7 mouse cellular contexts compared by ENCODE assay signal in genomic region chr7:31126211-31126751, GRCm38 (mm10). TPM values are rescaled to one million over a fixed set of nuclear protein-coding genes. Genes with fewer than 3 reads are reported as not detected.
DNase-seq lines count a peak whose midpoint lies in the region; ATAC-seq and TF ChIP-seq lines count a peak whose summit lies in the region.

No protein-coding gene starts in this region.

- H3K4me2 ChIP-seq in liver, embryonic 11.5 days, result peak overlapping the region; percentile 86

- H3K79me2 ChIP-seq in liver, adult 2 months (ENCODE audit: control insufficient read depth, insufficient read depth, low read length), result no peaks in the 10 kb centered on the region

- TF ChIP-seq POLR2A in liver, adult 2 months (IDR thresholded peaks at IDR 0.05; ENCODE audit: extremely low read depth, insufficient read depth, low read length), result no peak

- H3K9ac ChIP-seq in liver, adult 2 months (ENCODE audit: low read depth, low read length), result peak overlapping the region; percentile 89
- peak overlapping the region; percentile 43; the same call in 1 of the 2 replicates for H3K9ac ChIP-seq in liver, embryonic 11.5 days (ENCODE audit: low read depth, low read length)

- no peak for ATAC-seq in liver, embryonic 11.5 days (replicated peaks; ENCODE audit: low FRiP score)

- H3K4me3 ChIP-seq in liver, adult 2 months (ENCODE audit: insufficient read depth, low read depth, low read length), result peak overlapping the region; percentile 52
- peak overlapping the region; percentile 58 for H3K4me3 ChIP-seq in liver, embryonic 11.5 days (ENCODE audit: low read depth, low read length)

- peaks cover 6% of the 10 kb centered on the region for H3K27me3 ChIP-seq in liver, adult 2 months (ENCODE audit: control insufficient read depth, insufficient read depth, low read length)
- peaks cover 43% of the 10 kb centered on the region for H3K27me3 ChIP-seq in liver, embryonic 11.5 days (replicated peaks; ENCODE audit: control insufficient read depth, insufficient read depth, low read length)

- no peaks in the 10 kb centered on the region for H3K9me3 ChIP-seq in liver, embryonic 11.5 days (ENCODE audit: control insufficient read depth, low read length)

- DNase-seq in liver, adult 2 months (ENCODE audit: extremely low read depth, low read depth, low spot score), result no peak
- DNase-seq in liver, result no peak
- peak; percentile 58 to 59 for DNase-seq in cerebellum, postnatal 14 days
- peak; percentile 63 for DNase-seq in gastrocnemius, postnatal 10 days
- no peak for DNase-seq in liver, embryonic 11.5 days (ENCODE audit: low spot score)
- DNase-seq in right cerebral cortex, postnatal 4 days, result peak; percentile 58
- DNase-seq in spleen, adult 18-20 months, result no peak

- H3K27ac ChIP-seq in liver, adult 2 months (replicated peaks; ENCODE audit: insufficient read depth, low read depth, low read length), result no peak overlapping the region
- H3K27ac ChIP-seq in liver, embryonic 11.5 days (ENCODE audit: low read depth, low read length), result no peak overlapping the region

- H3K36me3 ChIP-seq in liver, adult 2 months (ENCODE audit: control insufficient read depth, insufficient read depth, low read length), result peaks cover 5% of the 10 kb centered on the region; the same call in 1 of the 2 replicates
- H3K36me3 ChIP-seq in liver, embryonic 11.5 days (ENCODE audit: control insufficient read depth, insufficient read depth, low read length), result peaks cover 12% of the 10 kb centered on the region

- WGBS in liver, adult 2 months, result 5% methylated on average over 51 of the region's 53 CpGs
- 2% methylated on average over 53 of the region's 53 CpGs for WGBS in liver, embryonic 11.5 days

- TF ChIP-seq CTCF in liver, adult 2 months (IDR thresholded peaks at IDR 0.05; ENCODE audit: low read depth, low read length), result no peak

- H3K4me1 ChIP-seq in liver, adult 2 months (ENCODE audit: control insufficient read depth, insufficient read depth, low read length), result peaks cover 3% of the 10 kb centered on the region; the same call in 1 of the 2 replicates
- peaks cover 8% of the 10 kb centered on the region; the same call in 1 of the 2 replicates for H3K4me1 ChIP-seq in liver, embryonic 11.5 days (replicated peaks; ENCODE audit: control insufficient read depth, insufficient read depth, low read length)

RNA-seq across cellular contexts. Expression of gene Scn1b, which starts 0.5 kb away (rescaled TPM):
- 2.4 and 3.5 TPM in 2 replicates for total RNA-seq in liver, adult 2 months (2014; rRNA removed)
- 4.4 and 7.1 TPM in 2 replicates for polyA plus RNA-seq in liver, adult 2 months (2012; rRNA removed)
- 100 to 1,000 TPM; 303 to 352 TPM for total RNA-seq in gastrocnemius, postnatal 10 days (2021)
- 0.57 and 1.0 TPM in 2 replicates for polyA plus RNA-seq in liver, embryonic 11.5 days (2014; fragmentation: Nextera tagmentation; extraction: Ambion mirVana)

RNA-seq across cellular contexts. Expression of gene Hpn, which starts 11.2 kb away (rescaled TPM):
- total RNA-seq in liver, adult 2 months (2014; rRNA removed), result 282 and 327 TPM in 2 replicates
- 883 and 920 TPM in 2 replicates for polyA plus RNA-seq in liver, adult 2 months (2012; rRNA removed)
- total RNA-seq in gastrocnemius, postnatal 10 days (2021), result 1 to 10 TPM; 6.8 to 7.8 TPM
- polyA plus RNA-seq in liver, embryonic 11.5 days (2014; fragmentation: Nextera tagmentation; extraction: Ambion mirVana), result 36.6 and 38.3 TPM in 2 replicates

RNA-seq across cellular contexts. Expression of gene Gramd1a, which starts 29.4 kb away (rescaled TPM):
- total RNA-seq in liver, adult 2 months (2014; rRNA removed), result 5.1 and 6.6 TPM in 2 replicates
- 17.0 and 33.0 TPM in 2 replicates for polyA plus RNA-seq in liver, adult 2 months (2012; rRNA removed)
- total RNA-seq in gastrocnemius, postnatal 10 days (2021), result 10 to 100 TPM; 35.0 to 35.8 TPM
- 40.9 and 47.6 TPM in 2 replicates for polyA plus RNA-seq in liver, embryonic 11.5 days (2014; fragmentation: Nextera tagmentation; extraction: Ambion mirVana)

RNA-seq across cellular contexts. Expression of gene Fxyd3, which starts 49.8 kb away (rescaled TPM):
- total RNA-seq in liver, adult 2 months (2014; rRNA removed), result 0.27 and 0.46 TPM in 2 replicates
- polyA plus RNA-seq in liver, adult 2 months (2012; rRNA removed), result 0.50 and 0.83 TPM in 2 replicates
- total RNA-seq in gastrocnemius, postnatal 10 days (2021), result 1 to 10 TPM; 2.9 TPM
- polyA plus RNA-seq in liver, embryonic 11.5 days (2014; fragmentation: Nextera tagmentation; extraction: Ambion mirVana), result 1.2 and 1.7 TPM in 2 replicates

Comparison
In these comparisons a context has a peak if more than half of its experiments do, and no peak if none do; other contexts are left out.
1. DNase-seq: peak in cerebellum, postnatal 14 days (2 of 2), gastrocnemius, postnatal 10 days (single experiment) and right cerebral cortex, postnatal 4 days (single experiment); none in liver, adult 2 months (single experiment), liver (single experiment), liver, embryonic 11.5 days (single experiment) and spleen, adult 18-20 months (0 of 2).
2. RNA of gene Scn1b, which starts 0.5 kb away (total RNA-seq): 303 to 352 TPM in gastrocnemius, postnatal 10 days; 2.4 to 3.5 TPM in liver, adult 2 months; every median in the first group is over 10 times any median in the second.
3. RNA of gene Hpn, which starts 11.2 kb away (total RNA-seq): 282 to 327 TPM in liver, adult 2 months; 6.8 to 7.8 TPM in gastrocnemius, postnatal 10 days; every median in the first group is over 10 times any median in the second.